Mouse (Mus musculus): ENCODE results near the gene Fndc3b.

The Fndc3b gene

DNA sequence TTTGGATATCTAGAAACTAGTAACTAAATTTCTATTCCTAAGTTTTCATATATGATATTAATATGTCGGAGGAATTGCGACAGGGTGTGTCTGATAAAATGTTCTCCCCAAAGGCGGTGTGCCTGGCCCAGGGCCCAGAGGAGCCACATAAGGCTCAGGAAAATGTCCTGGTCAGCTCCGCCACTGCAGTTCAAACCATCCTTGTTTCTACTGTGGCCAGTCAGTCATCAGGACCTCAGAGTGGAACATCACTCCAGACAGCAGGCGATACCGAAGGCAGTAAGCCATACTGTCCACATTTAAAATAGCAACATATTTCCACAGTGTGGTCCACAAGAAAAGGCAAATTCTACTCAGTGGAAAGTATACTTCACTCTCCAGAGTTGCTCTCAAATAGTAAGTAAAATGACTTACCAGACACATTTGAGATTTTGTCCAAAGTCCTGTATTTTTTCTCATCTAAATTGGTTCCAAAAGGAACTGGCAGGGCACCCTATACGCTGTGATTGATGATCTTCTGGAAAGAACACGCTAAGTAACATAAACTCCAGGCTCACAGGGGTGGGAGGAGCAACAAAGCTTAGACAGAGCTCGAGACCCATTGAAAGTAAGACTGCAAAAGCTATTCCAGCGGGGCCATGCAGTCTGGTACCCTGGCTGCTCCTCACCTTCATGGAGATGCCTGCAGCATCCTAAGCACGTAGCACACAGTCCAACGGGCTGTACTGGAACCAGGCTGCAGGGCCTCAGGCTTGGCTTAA, 187.8 kb downstream of the Fndc3b start:
- no peak for ATAC-seq (ENCODE audit: insufficient number of reproducible peaks, low FRiP score, low TSS enrichment)

DNA sequence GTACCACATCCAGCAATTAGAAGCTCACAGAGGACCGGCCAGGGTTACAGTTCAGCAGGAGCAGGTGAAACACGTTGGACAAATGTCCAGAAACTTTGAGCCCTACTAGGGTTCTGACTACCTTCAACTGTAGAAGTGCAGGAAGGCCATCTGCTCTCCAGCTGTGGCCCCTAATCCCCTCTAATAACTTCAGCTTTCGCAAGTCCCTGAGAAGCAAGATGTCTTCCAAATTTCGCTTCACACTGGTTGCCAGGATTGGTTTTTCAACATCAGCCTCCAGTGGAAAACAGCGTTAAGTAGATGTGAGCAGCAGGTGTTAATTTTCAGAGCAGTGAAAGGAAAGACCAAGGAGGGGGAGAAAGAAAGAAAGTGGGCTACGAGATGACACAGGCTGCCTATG, 190.7 kb downstream of the Fndc3b start:
- ATAC-seq (ENCODE audit: insufficient number of reproducible peaks, low FRiP score, low TSS enrichment), result no peak

DNA sequence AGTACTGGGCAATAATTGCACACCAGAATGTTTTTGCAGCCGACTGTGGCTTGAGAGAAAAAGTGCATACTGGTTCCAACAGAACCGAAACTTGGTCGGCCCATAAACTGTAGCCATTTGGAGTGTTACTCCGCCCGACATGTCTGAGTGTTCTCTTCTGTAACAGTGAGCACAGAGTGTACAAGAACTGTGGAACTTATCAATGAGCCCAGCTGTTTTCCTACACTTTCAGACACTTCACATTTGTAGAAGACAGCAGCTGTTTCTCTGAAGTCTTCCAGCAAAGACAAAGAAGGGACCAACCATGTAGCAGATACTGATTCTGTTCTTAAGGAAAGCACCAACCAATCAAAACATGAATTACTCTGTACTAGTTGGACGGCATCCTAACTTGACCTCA, 191.6 kb downstream of the Fndc3b start:
- no peak for ATAC-seq (ENCODE audit: insufficient number of reproducible peaks, low FRiP score, low TSS enrichment)

DNA sequence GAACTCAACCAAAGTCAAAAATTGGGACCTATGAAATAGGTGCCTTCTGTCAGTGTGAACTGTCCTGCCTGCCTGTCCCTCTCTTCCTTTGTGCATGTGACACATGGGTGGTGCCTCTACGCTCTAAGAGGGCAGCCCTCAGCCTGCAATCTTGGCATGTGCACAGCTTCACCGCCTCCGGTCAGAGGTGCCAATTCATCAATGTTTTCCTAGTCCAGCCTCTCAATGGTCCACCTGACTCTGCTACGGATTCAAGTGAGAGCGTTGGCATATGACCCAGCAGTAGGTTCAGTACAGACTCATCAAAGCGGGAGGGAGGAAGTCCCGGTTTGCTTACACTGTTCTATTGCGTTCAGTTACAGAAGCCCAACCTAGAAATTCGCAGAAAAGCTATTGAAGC, 192.2 kb downstream of the Fndc3b start:
- ATAC-seq (ENCODE audit: insufficient number of reproducible peaks, low FRiP score, low TSS enrichment), result no peak

DNA sequence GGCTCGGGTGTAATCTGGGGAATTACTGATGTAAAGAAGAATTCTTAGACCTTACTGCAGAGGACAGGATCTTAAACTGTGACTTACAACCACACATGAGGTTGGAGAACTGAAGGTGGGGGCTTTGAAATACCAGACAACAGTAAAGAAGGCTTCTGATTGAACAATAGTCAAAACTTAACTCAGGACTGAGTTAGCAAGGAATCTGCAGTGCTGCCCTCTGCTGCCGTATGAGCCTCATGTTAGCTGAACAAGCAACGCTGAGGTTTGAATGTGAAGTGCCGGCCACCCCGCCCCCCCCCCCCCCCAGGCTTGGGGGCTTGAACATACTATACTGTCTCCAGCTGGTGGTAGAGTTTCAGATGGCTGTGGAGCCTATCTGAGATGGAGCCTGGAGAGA, 194.6 kb downstream of the Fndc3b start:
- ATAC-seq (ENCODE audit: insufficient number of reproducible peaks, low FRiP score, low TSS enrichment), result no peak

DNA sequence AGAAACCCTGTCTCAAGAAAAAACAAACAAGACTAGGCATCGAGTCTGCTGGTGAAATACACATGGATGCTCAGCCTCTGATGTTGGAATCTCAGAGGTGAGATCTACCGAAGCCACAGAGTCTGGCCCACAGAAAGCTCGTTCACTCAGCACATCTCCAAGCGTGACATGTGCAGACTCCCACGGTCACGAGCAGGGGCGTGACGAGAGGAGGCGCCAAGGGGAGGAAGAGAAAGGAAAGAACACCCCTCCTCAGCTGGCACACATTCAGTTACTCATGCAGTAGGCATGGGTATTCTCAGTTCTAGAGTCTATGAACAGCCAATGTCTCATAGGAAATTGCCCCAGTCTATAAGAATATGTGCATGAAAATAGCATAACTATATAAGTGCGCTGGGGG, 199.3 kb downstream of the Fndc3b start:
- ATAC-seq (ENCODE audit: insufficient number of reproducible peaks, low FRiP score, low TSS enrichment), result no peak

- no peak for ATAC-seq (ENCODE audit: insufficient number of reproducible peaks, low FRiP score, low TSS enrichment)
Measured at GRCm38 (mm10) chr3:27506886-27507285, 204.2 kb downstream of the Fndc3b start.

DNA sequence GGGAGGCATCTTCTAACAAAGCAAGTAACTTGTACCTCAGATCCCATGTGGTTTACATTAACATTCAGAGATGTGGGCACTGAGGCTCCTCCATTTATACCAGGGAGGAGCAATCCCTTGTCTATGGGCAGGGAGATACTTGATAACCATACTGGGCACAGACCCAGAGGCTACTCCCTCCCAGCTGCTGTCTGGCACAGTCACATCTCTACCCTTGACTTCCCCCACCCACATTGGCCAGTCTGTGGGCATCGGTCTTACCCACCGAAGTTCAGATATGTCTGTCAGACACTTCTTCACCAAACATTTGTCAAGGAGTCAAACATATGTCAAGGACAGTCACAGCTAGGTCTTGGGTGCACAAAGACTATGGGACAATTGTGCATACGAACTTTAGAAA, 205.5 kb downstream of the Fndc3b start:
- ATAC-seq (ENCODE audit: insufficient number of reproducible peaks, low FRiP score, low TSS enrichment), result no peak

- no peak for ATAC-seq (ENCODE audit: insufficient number of reproducible peaks, low FRiP score, low TSS enrichment)
Measured at GRCm38 (mm10) chr3:27503279-27504038, 207.6 kb downstream of the Fndc3b start.

DNA sequence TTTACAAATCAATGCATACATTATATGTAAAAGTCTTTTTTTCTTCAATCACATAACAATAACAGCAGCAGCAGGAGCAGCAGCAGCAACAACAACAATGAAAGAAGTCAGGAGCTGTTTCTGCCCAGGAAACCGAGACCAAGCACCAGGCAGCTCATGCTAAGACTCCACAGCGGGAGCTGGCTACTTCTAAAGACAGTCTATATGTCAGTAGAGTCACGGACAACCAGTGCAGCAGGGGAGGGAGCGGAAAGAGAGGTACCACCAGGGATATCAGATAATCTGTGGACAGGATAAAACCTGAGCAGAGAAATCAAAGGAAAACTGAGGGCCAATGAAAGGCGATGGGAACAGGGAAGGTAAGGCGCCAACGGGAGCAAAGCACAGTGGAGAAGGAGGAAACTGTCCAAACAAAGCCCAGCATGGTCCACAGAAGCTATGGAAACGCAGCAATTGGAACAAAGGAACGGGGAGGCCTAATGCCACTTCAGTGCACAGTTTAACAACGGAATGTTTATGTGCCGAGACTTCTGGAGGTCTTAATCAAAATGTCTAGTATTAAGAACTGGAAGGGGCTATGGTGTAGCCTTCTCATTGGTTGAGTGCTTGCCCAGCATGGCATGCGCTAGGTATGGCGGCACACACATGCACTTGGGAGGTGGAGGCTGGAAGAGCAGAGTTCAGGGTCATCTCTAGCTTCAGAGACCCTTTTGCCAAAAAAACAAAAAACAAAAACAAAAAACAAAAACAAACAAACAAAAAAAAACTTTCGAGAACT, 215.6 kb downstream of the Fndc3b start:
- no peak for ATAC-seq (ENCODE audit: insufficient number of reproducible peaks, low FRiP score, low TSS enrichment)

GRCm38 (mm10) chr3:27494698-27495097, 216.4 kb downstream of the Fndc3b start:
- no peak for ATAC-seq (ENCODE audit: insufficient number of reproducible peaks, low FRiP score, low TSS enrichment)

DNA sequence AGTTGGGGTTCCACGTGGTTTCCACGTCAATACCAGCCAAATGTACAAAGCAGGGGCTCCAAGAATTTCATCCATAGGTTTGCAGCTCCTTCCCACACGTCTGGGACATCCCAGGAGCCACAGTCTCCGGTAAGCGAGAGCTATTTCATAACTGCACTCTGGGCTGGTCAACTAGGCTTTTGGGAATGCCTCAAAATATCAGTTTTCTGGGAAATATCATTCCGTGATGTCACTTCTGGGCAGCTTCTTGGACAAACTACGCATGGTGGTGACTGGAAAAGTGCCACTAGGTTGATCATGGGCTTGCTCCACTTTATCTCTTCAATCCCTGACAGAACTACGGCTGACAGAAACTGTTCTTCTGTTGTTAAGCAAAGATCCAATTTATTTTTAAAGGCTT, 217.0 kb downstream of the Fndc3b start:
- ATAC-seq (ENCODE audit: insufficient number of reproducible peaks, low FRiP score, low TSS enrichment), result no peak

GRCm38 (mm10) chr3:27491821-27492220, 219.3 kb downstream of the Fndc3b start:
- ATAC-seq (ENCODE audit: insufficient number of reproducible peaks, low FRiP score, low TSS enrichment), result no peak

- ATAC-seq (ENCODE audit: insufficient number of reproducible peaks, low FRiP score, low TSS enrichment), result no peak
Measured at GRCm38 (mm10) chr3:27491367-27491766, 219.7 kb downstream of the Fndc3b start.

GRCm38 (mm10) chr3:27490891-27491290, 220.2 kb downstream of the Fndc3b start:
- ATAC-seq (ENCODE audit: insufficient number of reproducible peaks, low FRiP score, low TSS enrichment), result no peak

DNA sequence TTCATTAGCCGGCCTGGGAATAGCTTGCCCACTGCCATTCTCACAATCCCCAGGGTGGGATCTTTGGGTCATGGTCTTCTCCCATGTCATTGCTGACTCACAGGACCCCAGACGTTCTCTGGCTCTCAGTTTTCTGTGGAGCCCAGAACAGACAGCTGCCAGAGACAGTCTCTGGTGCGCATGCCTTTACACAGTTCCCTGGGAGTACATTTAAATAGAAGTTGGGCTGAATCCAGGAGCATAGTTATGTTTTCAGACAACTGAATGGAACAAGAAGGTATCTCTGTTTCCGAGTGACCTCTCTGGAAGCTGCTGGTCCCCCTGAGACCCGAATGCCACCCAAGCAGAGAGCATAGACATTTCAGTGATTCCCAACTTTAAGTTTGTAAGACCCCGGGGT, 221.6 kb downstream of the Fndc3b start:
- no peak for ATAC-seq (ENCODE audit: insufficient number of reproducible peaks, low FRiP score, low TSS enrichment)

GRCm38 (mm10) chr3:27485141-27485540, 226.0 kb downstream of the Fndc3b start:
- no peak for ATAC-seq (ENCODE audit: insufficient number of reproducible peaks, low FRiP score, low TSS enrichment)

DNA sequence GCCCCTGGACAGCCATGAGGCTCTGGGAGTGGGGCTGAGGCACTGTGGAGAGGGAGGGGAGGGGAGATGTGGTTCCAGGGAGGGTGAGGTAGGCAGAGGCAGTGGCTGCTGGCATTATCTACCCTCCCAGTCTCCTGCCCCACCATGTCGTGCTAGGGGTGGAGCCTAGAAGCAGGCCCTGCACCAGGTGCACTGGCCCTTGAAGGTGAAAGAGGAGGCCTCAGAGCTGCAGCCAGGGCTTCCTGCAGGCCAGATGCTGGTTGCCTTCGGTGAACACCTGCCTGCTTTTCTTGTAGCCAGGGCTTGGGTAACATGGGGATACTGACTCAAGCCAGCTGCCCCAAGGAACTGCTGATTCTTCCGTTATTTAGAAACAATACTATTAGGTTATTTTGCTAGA, 226.4 kb downstream of the Fndc3b start:
- ATAC-seq (ENCODE audit: insufficient number of reproducible peaks, low FRiP score, low TSS enrichment), result no peak

- no peak for ATAC-seq (ENCODE audit: insufficient number of reproducible peaks, low FRiP score, low TSS enrichment)
Measured at GRCm38 (mm10) chr3:27483762-27484161, 227.3 kb downstream of the Fndc3b start.

- no peak for ATAC-seq (ENCODE audit: insufficient number of reproducible peaks, low FRiP score, low TSS enrichment)
Measured at GRCm38 (mm10) chr3:27483321-27483720, 227.8 kb downstream of the Fndc3b start.

DNA sequence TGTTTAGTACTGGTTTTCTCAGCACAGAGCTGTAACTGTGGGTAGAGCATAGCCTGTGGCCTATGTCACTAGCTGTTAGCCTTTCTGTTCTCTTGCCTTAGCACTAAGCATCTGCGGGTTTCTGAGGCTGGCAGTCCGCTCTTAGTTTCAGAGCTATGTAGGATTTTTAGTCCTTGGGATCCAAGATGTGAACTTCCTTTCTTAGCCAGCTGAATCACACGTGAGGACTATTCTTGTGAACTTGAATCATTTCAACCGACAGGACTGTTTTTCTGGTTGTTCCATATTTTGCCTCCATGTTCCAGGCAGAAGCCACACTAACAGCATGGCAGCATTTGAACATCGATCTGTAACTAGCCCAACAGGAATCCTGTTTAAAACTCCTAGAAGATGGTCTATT, 229.4 kb downstream of the Fndc3b start:
- no peak for ATAC-seq (ENCODE audit: insufficient number of reproducible peaks, low FRiP score, low TSS enrichment)
